Mouse (Mus musculus) skeletal muscle tissue, postnatal 0 days (tissue): ENCODE measurements around the gene Msmb. TPM values are rescaled to one million over a fixed set of nuclear protein-coding genes. Genes with fewer than 3 reads are reported as not detected.

Experiments
- polyA plus RNA-seq: library from polyadenylated mRNA; unstranded; fragments of >200 nt; fragmentation: Nextera tagmentation; extraction: Ambion mirVana; gene quantifications from 2 replicates; pipeline ENCODE4 v1.2.1, GENCODE M21; 2015

Msmb gene
- not detected in 2 replicates for polyA plus RNA-seq

GRCm38 (mm10) chr14:32141723-32142122, at the start of gene Msmb:
Gene Msmb, plus strand, starts transcription at chr14:32142023.

GRCm38 (mm10) chr14:32159690-32160246, 17.9 kb downstream of the Msmb start, which contains the start of gene Ncoa4:
Gene Ncoa4, plus strand, starts transcription at chr14:32159865.

GRCm38 (mm10) chr14:32201791-32202451, 60.1 kb downstream of the Msmb start, which contains the start of the genes Timm23 and Parg:
Gene Timm23, minus strand, starts transcription at chr14:32201898.
Gene Parg, plus strand, starts transcription at chr14:32201949.

Other genes starting within 250 kb of the Msmb start
- gene Galnt15, start 113.0 kb upstream of the Msmb start, polyA plus RNA-seq, result 1.6 and 2.1 TPM in 2 replicates
- 23.4 and 27.6 TPM in 2 replicates for gene Oxnad1, start 56.6 kb upstream of the Msmb start, polyA plus RNA-seq
- gene Dph3, start 56.3 kb upstream of the Msmb start, polyA plus RNA-seq, result 88.8 and 92.0 TPM in 2 replicates
- 34.0 and 55.2 TPM in 2 replicates for gene Ncoa4, start 17.8 kb downstream of the Msmb start, polyA plus RNA-seq
- gene Timm23, start 59.9 kb downstream of the Msmb start, polyA plus RNA-seq, result 398 and 412 TPM in 2 replicates
- 16.9 and 17.5 TPM in 2 replicates for gene Parg, start 59.9 kb downstream of the Msmb start, polyA plus RNA-seq
- 6.4 and 8.5 TPM in 2 replicates for gene Ogdhl, start 180.0 kb downstream of the Msmb start, polyA plus RNA-seq
- gene 1700024G13Rik, start 246.4 kb downstream of the Msmb start, polyA plus RNA-seq, result not detected in 2 replicates